Mouse (Mus musculus) G1E-ER4 (cell line): ENCODE results near the gene Cep57. TPM values are rescaled to one million over a fixed set of nuclear protein-coding genes. Genes with fewer than 3 reads are reported as not detected.
A peak's percentile ranks its signal among the peaks of the same experiment; 100 is the strongest.

Experiments used
- GATA1 ChIP-seq: IDR thresholded peaks from one replicate; pipeline ENCODE4 v1.8.0; 2012; ENCODE audit warnings: low read length, inconsistent platforms
- polyA plus RNA-seq: library from polyadenylated mRNA; stranded (reverse); fragments of >175 nt; gene quantifications from 2 replicates; pipeline ENCODE4 v1.2.3, GENCODE M21; 2012

The Cep57 gene
- 13.4 and 20.1 TPM in 2 replicates for polyA plus RNA-seq

GRCm38 (mm10) chr9:13826832-13827405 lies at the start of gene Cep57:
TSS of gene Cep57 (minus strand) at chr9:13827107.
- TF ChIP-seq GATA1, result no peak

GRCm38 (mm10) chr9:13875340-13875739 lies 48.4 kb upstream of the Cep57 start:
- TF ChIP-seq GATA1, result no peak

- TF ChIP-seq GATA1, result no peak
Measured at GRCm38 (mm10) chr9:13874359-13874758, 47.5 kb upstream of the Cep57 start.

GRCm38 (mm10) chr9:13871631-13872030 lies 44.7 kb upstream of the Cep57 start:
- no peak for TF ChIP-seq GATA1

- TF ChIP-seq GATA1, result no peak
Measured at GRCm38 (mm10) chr9:13867646-13868045, 40.7 kb upstream of the Cep57 start.

- no peak for TF ChIP-seq GATA1
Measured at GRCm38 (mm10) chr9:13856777-13857176, 29.9 kb upstream of the Cep57 start.

- TF ChIP-seq GATA1, result no peak
Measured at GRCm38 (mm10) chr9:13856247-13856646, 29.3 kb upstream of the Cep57 start.

- TF ChIP-seq GATA1, result no peak
Measured at GRCm38 (mm10) chr9:13853876-13854275, 27.0 kb upstream of the Cep57 start.

- no peak for TF ChIP-seq GATA1
Measured at GRCm38 (mm10) chr9:13848481-13849480, 21.9 kb upstream of the Cep57 start.

- no peak for TF ChIP-seq GATA1
Measured at GRCm38 (mm10) chr9:13847591-13847990, 20.7 kb upstream of the Cep57 start.

GRCm38 (mm10) chr9:13836726-13837125 lies 9.8 kb upstream of the Cep57 start:
- no peak for TF ChIP-seq GATA1

GRCm38 (mm10) chr9:13835256-13835655 lies 8.3 kb upstream of the Cep57 start:
- TF ChIP-seq GATA1, result no peak

GRCm38 (mm10) chr9:13828087-13828441 lies 1.2 kb upstream of the Cep57 start:
- no peak for TF ChIP-seq GATA1

- no peak for TF ChIP-seq GATA1
Measured at GRCm38 (mm10) chr9:13827406-13828086, 639 bp upstream of the Cep57 start, which contains the start of gene Fam76b. TSS of gene Fam76b (plus strand) at chr9:13827716.

- TF ChIP-seq GATA1, result no peak
Measured at GRCm38 (mm10) chr9:13826391-13826805, 509 bp downstream of the Cep57 start.

GRCm38 (mm10) chr9:13825896-13826295 lies 1.0 kb downstream of the Cep57 start:
- peak; percentile 75 for TF ChIP-seq GATA1
